Mouse (Mus musculus): ENCODE results near the gene Mnd1.

The Mnd1 gene

GRCm38 (mm10) chr3:84155558-84156006, at the start of gene Mnd1:
Gene Mnd1 (minus strand): TSS chr3:84155786.
- DNase-seq (ENCODE audit: low spot score) = peak; percentile 90

- no peak for DNase-seq (ENCODE audit: low spot score)
Observed at GRCm38 (mm10) chr3:84204640-84205039, 49.1 kb upstream of the Mnd1 start.

- no peak for DNase-seq (ENCODE audit: low spot score)
Observed at GRCm38 (mm10) chr3:84200559-84201420, 45.2 kb upstream of the Mnd1 start.

GRCm38 (mm10) chr3:84199516-84199915, 43.9 kb upstream of the Mnd1 start:
- no peak for DNase-seq (ENCODE audit: low spot score)

- no peak for DNase-seq (ENCODE audit: low spot score)
Observed at GRCm38 (mm10) chr3:84198229-84198628, 42.6 kb upstream of the Mnd1 start.

GRCm38 (mm10) chr3:84193881-84194280, 38.3 kb upstream of the Mnd1 start:
- no peak for DNase-seq (ENCODE audit: low spot score)

GRCm38 (mm10) chr3:84191141-84191881, 35.7 kb upstream of the Mnd1 start:
- DNase-seq (ENCODE audit: low spot score) = no peak

GRCm38 (mm10) chr3:84190513-84191061, 35.0 kb upstream of the Mnd1 start:
- no peak for DNase-seq (ENCODE audit: low spot score)

- DNase-seq (ENCODE audit: low spot score) = no peak
Observed at GRCm38 (mm10) chr3:84189629-84190173, 34.1 kb upstream of the Mnd1 start.

- no peak for DNase-seq (ENCODE audit: low spot score)
Observed at GRCm38 (mm10) chr3:84181717-84182116, 26.1 kb upstream of the Mnd1 start.

- no peak for DNase-seq (ENCODE audit: low spot score)
Observed at GRCm38 (mm10) chr3:84181102-84181501, 25.5 kb upstream of the Mnd1 start.

- DNase-seq (ENCODE audit: low spot score) = no peak
Observed at GRCm38 (mm10) chr3:84180304-84180703, 24.7 kb upstream of the Mnd1 start.

- DNase-seq (ENCODE audit: low spot score) = no peak
Observed at GRCm38 (mm10) chr3:84177834-84178233, 22.2 kb upstream of the Mnd1 start.

- peak; percentile 40 for DNase-seq (ENCODE audit: low spot score)
Observed at GRCm38 (mm10) chr3:84175337-84176315, 20.0 kb upstream of the Mnd1 start.

GRCm38 (mm10) chr3:84173581-84174154, 18.1 kb upstream of the Mnd1 start, which contains the start of gene Gm6525:
Gene Gm6525 (plus strand): TSS chr3:84174104.
- no peak for DNase-seq (ENCODE audit: low spot score)

- DNase-seq (ENCODE audit: low spot score) = no peak
Observed at GRCm38 (mm10) chr3:84172406-84172805, 16.8 kb upstream of the Mnd1 start.

- no peak for DNase-seq (ENCODE audit: low spot score)
Observed at GRCm38 (mm10) chr3:84169393-84170005, 13.9 kb upstream of the Mnd1 start.

GRCm38 (mm10) chr3:84168943-84169342, 13.4 kb upstream of the Mnd1 start:
- DNase-seq (ENCODE audit: low spot score) = no peak

GRCm38 (mm10) chr3:84166073-84166472, 10.5 kb upstream of the Mnd1 start:
- no peak for DNase-seq (ENCODE audit: low spot score)

- DNase-seq (ENCODE audit: low spot score) = no peak
Observed at GRCm38 (mm10) chr3:84165391-84165790, 9.8 kb upstream of the Mnd1 start.

Measured in left cerebral cortex, adult 11 months (tissue).